Mouse (Mus musculus) T-helper 1 cell (primary cell): ENCODE data around the gene Mis12.

ENCODE experiments used
- in situ Hi-C: fragments of 300-600 bp; cut with MboI, MseI; formaldehyde crosslinking; loops from one replicate; pipeline ENCODE4 v1.15.1; 2025; ENCODE audit warnings: high pct_unique_total_duplicates

Gene Mis12

DNA sequence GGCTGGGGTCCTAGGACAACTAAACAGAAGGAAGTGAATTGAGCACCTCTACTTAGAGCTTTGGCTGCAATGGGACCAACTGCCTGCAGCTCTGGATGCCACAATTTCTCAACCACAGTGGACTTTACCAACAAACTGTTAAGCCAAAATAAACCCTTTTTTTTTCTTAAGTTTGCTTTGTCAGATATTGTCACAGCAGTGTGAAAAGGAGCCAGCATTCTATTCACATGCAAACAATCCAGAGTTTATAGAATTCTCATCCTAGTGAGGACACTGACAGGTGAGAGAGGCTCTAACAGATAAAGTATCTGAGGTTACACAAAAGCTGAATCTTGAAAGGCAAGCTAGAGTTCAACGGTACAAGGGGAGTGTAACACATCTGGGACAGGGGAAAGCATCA, 2.4 kb upstream of the Mis12 start:
- in situ Hi-C loops = no loop called here

DNA sequence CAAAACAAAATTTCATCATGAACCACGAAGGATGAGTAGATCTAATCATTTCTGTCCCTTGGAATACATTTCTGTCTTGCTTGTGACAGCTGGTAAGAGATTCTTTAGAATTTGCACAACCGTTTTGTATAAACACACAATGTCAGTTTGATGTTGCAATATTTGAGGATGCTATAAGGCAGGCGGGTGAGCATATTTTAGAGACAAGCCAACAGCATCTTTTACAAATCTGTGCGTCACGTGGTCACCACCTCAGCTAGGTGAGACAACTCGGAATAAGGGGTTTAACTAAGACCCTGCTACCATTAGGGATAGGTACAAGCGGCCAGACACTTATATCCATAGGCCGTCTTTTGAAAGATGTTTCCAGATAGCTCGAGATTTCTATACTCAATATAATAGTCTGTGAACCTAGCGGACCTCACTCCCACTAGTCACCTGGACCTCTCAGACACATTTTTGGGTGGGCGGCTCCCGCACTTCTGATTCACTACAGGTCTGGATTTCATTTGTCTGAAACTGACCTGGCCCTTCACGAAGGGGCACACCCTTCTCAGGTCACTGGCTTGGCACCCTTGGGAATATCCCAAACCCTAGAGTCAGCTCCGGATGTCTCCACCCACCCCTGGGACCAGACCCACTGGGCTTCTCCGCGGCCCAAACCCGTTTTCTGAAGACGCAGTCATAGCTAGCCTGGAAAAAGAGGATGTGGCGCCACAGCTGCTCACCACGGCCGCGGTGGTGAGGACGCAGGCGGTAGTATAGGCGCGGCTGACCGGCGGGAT, 803 bp upstream of the Mis12 start:
- in situ Hi-C loops = no loop called here

DNA sequence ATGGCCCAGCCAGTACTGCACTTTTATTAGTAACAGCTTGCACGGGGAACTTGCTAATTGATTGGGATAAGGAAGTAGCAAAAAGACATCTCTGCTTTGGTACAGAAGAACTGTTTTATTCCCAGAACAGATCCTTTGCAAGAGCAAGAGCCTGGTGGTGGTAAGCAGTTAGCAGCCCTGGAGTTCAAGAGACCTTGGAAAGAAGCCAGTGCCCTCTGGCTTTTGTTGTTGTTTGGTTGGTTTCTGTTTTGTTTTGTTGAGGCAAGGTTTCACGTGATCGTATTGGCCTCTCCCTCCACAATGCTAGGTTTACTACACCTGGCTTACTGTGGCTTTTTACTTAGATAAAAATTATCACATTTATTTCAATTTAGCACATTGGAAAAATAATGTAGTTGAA, 8.9 kb downstream of the Mis12 start:
- in situ Hi-C loops = no loop called here

DNA sequence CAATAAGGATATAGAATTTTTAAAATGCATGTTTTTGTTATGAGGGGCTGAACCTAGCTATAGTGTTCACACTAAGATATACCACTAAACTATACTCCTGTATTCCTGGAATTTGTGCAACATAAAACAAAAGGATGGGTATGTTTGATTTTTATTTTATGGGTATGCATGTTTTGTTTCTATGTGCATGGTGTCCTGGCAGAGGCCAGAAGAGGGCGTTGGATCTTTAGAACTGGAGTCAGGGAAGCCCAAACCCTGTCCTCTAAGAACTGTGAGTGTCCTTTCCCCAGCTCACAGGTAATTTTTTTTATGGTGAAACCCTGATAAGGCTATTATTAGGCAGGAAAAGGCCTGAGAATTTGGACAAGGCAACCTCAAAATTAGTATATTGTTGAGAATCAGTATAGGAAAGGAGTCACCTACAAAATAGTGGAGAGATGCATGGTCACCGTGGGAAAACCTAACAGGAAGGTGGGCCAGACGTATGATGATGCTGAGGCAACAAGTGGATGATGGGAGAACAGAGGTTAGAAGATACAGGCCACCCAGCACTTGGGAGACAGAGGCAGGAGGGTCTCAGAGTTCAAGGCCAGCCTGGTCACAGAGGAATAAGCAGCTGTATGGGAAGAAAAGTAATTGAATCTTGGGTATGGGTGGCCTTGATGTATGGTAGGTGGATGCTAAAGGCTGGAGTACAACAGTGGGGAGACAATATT, 10.2 kb downstream of the Mis12 start:
- in situ Hi-C loops = no loop called here

DNA sequence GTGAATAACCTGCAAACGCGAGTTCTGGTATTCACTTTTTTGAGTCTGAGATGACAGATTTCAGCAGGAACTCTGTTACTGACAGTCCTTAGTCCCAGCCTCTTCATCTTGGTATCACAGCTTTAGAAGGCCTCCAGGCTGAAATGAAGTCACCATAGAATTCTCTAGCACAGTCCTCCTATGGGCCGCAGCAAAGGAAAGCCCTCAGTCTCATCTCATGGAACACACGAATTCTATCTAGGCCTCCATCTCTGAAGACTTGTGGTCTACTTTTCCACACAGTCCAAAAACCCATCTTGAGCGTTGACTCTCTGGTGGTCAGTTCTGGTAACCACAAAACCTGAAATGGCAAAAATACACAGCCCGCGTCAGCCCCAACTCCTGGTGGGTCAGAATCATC, 12.7 kb downstream of the Mis12 start:
- in situ Hi-C loops = no loop called here

DNA sequence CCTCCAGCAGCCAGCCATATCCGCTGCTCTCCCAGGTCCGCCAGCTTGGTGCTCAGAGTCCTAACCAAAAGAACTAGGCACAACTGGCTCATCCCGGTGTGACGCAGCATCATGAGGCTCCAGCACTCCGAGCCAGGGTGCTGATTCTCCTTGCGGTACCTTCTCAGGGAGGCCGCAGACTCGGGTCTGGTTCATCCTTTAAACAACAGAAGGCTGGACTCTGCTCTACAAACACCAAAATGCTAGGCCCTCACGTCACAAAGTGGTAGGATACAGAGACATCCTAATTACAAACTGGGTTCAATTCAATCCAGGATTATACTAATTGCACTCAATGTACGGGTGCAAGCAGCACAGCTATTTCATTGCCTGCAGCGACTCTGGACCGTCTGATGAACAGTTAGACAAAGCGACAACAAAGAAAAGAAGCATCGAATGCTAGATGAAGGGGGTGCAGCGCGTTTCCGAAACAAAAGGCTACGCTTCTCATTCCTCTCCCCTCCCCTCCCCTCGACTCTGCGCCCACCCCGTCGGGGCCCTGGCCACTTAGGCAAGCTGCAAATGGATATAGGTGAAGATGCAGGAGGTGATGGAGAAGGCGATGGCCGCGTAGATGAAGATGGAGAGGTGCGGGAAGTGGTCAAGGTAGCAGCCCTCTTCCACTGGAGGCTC, 13.2 kb downstream of the Mis12 start:
- in situ Hi-C loops = no loop called here

DNA sequence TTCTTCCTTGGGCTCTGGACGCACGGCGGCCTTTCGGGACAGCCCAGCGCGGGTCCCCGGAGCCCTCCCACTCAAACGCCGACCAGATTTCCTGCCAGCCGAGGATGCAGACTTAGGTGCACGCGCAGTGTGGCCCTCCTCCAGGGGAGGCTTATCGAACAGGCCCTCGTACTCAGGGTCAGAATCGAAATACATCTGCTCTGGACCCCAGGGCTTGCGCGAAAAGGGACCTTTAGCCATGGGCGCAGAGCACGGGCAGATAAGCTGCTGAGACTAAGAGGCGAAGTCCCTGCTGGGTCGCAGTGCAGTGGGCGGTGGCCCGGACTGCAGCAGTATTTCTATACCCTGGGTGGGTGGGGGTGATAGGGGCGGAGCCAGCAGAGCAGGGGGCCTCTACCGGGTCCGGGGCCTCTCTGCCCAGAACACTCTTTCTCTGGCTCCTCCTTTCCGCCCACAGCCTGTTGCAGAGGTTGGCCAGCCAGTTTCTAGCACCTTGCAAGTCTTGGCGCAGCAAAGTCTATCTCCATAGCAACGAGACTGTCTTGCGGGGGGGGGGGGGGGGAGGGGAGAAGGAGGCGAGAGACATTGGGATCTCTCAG, 13.9 kb downstream of the Mis12 start, which contains the start of gene 6330403K07Rik:
6330403K07Rik (minus strand) TSS at position 351 of the 599 bp plus-strand sequence.
- in situ Hi-C loops = no loop called here

DNA sequence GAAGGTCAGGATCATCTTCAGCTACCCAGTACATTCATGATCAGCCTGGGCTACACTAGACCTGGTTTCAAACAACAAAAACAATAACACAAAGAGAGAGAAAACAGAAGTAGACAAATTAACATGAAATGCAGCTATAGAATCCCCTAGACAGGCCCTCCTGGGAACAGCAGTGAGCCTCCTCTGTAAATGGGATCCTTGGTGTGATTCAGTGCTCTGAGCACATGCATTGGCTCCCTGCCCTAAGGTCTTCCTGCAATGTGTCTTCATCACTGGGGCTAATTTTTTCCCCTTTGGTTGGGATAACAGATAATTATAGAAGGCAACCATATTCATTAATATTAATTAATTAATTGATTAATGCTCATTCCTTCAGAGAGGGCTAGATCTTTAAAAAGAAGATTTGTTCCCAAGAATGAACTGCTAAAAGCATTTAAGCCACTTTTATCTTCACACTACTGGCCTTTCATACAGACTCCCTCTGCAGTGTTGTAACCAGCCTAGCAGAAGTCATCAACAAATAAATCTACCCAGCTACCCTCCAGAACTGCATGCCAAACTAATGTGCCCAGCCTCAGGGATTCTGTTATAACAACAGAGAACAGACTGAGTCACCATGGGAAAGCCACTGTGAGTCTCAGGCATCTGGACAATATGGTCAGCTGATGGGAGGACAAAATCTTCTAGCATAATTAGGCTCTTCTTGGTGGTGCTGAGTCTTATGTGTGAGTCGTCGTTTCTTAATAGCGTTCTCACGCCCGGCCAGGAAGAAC, 20.3 kb downstream of the Mis12 start:
- in situ Hi-C loops = no loop called here

DNA sequence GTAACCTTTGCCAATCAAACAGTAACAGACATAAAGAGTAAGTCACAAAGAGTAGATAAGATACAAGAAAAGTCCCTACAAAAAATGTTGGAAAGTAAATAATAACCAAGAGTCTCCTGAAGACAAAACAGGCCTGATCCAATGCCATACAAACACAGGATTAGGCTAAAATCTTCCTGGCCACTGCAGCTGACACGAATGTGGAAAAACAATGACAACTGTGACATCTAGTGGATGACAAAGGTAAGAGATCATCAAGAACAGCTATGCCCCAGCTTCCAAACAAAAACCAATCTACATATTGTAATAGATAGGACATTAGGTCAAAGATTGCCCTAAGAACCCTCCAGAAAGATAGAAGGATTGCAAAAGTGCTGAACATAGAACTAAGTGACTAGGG, 33.1 kb downstream of the Mis12 start:
- in situ Hi-C loops = no loop called here

DNA sequence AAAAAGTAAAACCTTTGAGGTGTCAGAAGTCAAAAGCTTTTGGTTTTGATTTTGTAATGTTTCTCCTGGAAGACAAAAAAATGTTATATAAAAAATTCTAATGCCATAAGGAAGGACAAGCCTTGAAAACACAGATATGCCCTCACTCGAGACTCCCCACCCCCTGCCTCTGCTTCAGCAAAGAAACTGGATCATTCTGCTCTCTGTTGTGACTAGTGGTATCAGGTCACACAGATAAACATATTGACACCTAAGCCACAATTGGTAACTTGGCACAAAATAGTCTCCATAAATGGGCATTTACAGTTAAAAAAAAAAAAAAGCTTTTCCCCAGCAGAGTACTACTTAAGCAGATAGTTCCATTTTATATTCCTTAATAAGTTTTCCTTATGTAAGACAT, 56.9 kb downstream of the Mis12 start:
- in situ Hi-C loops = no loop called here
